ENCODE assay signal across 14 mouse cellular contexts in genomic region chr16:6704847-6705246, GRCm38 (mm10).
"Had no signal": no experiment of that assay in that cellular context is flagged by ENCODE, and none has a peak within 500 bp of the region (broad histone marks: within the 10 kb centered on the region; RNA-seq: fewer than 3 reads in every experiment).

No protein-coding gene starts in this region.

- H3K9ac ChIP-seq: liver, embryonic 15.5 days; midbrain, embryonic 15.5 days had no signal

- H3K27ac ChIP-seq: limb, embryonic 10.5 days; liver, embryonic 15.5 days; midbrain, embryonic 10.5 days; midbrain, embryonic 15.5 days had no signal

- H3K36me3 ChIP-seq: limb, embryonic 10.5 days; liver, embryonic 15.5 days; midbrain, embryonic 10.5 days; midbrain, embryonic 15.5 days had no signal

- ATAC-seq: intestine, postnatal 0 days; lung, postnatal 0 days; midbrain, embryonic 15.5 days had no signal

- H3K27me3 ChIP-seq: liver, embryonic 15.5 days; midbrain, embryonic 15.5 days had no signal

- DNase-seq: kidney, adult 8-10 months; kidney, postnatal 36 days; lung, adult 2 months; lung, postnatal 36 days; right cerebral cortex, adult 18-20 months; right cerebral cortex, postnatal 25 days; thymus, postnatal 36 days had no signal

- H3K4me3 ChIP-seq: limb, embryonic 10.5 days; liver, embryonic 15.5 days; midbrain, embryonic 10.5 days; midbrain, embryonic 15.5 days had no signal

- H3K9me3 ChIP-seq: limb, embryonic 10.5 days; liver, embryonic 15.5 days; midbrain, embryonic 10.5 days; midbrain, embryonic 15.5 days had no signal

- H3K4me2 ChIP-seq: liver, embryonic 11.5 days; liver, embryonic 15.5 days; midbrain, embryonic 15.5 days had no signal

- H3K4me1 ChIP-seq: limb, embryonic 10.5 days; liver, embryonic 15.5 days; midbrain, embryonic 10.5 days; midbrain, embryonic 15.5 days had no signal
